Mouse (Mus musculus): ENCODE data around the gene Mprip.
"Not testable (repeated sequence)": the region's sequence is repeated elsewhere in the genome, so short reads cannot be mapped to it uniquely, and the experiment has no call there.

Mprip gene

GRCm38 (mm10) chr11:59707931-59708611 lies 47.0 kb downstream of the Mprip start:
- DNase-seq (ENCODE audit: extremely low spot score, low read depth, low spot score), result no peak

GRCm38 (mm10) chr11:59715424-59715840 lies 54.3 kb downstream of the Mprip start:
- no peak for DNase-seq (ENCODE audit: extremely low spot score, low read depth, low spot score)

DNA sequence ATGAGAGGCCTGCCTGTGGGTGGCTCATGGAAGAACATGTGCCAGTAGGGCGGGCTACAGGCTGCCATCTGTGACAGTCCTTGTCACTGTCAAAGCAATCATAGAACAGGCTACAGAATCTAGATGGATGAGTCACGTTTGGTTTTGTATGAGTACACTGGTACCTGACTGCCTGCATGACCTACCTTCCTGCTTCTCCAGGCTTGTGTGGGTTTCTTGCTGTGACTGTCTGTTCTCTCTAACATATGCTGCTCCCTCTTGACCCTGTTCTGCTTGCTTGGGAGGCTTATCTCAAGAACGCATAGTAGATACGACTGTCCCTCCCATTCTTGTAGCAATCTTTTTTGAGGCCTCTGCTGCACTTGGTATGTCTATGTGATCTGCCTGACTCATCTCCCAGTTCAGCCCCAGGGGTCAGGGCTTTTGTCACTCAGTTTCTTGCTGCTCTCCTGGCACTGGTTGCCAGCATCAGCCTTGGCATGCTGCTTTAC lies 56.7 kb downstream of the Mprip start:
- DNase-seq (ENCODE audit: extremely low spot score, low read depth, low spot score), result no peak

GRCm38 (mm10) chr11:59719185-59719584 lies 58.1 kb downstream of the Mprip start:
- DNase-seq (ENCODE audit: extremely low spot score, low read depth, low spot score), result no peak

DNA sequence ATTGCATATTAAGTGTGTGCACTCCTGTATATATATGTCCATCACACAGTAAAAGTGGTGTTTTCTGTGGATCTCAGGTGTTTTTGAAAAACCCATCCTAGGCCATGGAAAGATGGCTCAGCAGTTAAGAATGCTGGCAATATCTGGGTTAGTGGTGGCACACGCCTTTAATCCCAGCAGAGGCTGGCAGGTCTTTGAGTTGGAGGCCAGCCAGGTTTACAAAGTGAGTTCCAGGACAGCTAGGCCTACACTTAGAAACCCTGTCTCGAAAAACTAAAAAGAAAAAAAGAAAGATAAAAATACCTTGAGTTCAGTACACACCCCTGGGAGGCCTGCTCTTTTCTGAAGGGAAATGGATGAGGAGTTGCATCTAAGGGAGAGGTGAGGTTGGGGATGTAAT lies 60.3 kb downstream of the Mprip start:
- DNase-seq (ENCODE audit: extremely low spot score, low read depth, low spot score), result no peak

- no peak for DNase-seq (ENCODE audit: extremely low spot score, low read depth, low spot score)
These were observed 66.1 kb downstream of the Mprip start for GRCm38 (mm10) chr11:59727204-59727603.

DNA sequence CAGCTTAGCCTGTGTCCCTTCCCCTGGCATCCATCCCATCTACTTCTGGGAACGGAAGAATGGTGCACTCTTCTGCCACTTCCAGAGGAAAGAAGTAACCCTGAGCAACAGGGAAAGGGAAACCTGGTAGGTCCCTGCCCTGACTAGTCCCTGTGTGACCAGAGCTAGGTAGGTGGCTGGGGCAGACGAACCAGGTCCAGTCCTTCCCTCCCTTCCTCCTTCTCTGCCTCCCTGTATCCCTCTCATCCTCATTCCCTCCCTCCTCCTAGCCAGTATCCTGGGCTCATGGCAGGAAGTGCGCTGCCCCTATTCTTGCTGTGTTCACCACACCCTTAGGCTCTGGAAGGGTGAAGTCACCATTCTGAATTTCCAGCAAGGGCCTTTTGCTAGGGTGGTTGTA lies 70.7 kb downstream of the Mprip start:
- DNase-seq (ENCODE audit: extremely low spot score, low read depth, low spot score), result no peak

GRCm38 (mm10) chr11:59732407-59733066 lies 71.4 kb downstream of the Mprip start:
- DNase-seq (ENCODE audit: extremely low spot score, low read depth, low spot score), result no peak

GRCm38 (mm10) chr11:59733600-59733999 lies 72.5 kb downstream of the Mprip start:
- DNase-seq (ENCODE audit: extremely low spot score, low read depth, low spot score), result not testable (repeated sequence)

- no peak for DNase-seq (ENCODE audit: extremely low spot score, low read depth, low spot score)
These were observed 73.2 kb downstream of the Mprip start for GRCm38 (mm10) chr11:59734335-59734734.

GRCm38 (mm10) chr11:59735938-59736337 lies 74.8 kb downstream of the Mprip start:
- DNase-seq (ENCODE audit: extremely low spot score, low read depth, low spot score), result not testable (repeated sequence)

GRCm38 (mm10) chr11:59737250-59737649 lies 76.1 kb downstream of the Mprip start:
- DNase-seq (ENCODE audit: extremely low spot score, low read depth, low spot score), result no peak

GRCm38 (mm10) chr11:59739996-59740395 lies 78.9 kb downstream of the Mprip start:
- DNase-seq (ENCODE audit: extremely low spot score, low read depth, low spot score), result no peak

DNA sequence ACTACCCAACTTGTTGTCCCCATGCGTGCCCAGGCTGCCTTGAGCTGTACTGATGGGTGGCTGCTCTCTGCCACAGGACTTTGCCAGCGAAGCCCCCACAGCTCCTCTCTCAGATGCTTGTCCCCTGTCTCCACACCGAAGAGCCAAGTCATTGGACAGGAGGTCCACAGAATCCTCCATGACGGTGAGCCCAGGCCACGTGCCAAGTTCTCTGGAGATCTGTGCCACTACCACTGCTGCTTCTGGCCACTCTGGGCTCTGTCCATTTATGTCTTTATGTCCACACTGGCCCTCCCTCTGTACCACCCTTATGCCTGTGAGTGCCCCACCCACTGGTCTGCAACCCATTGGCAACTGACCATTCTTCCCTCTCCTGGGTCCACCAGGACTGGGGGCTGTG lies 80.8 kb downstream of the Mprip start:
- no peak for DNase-seq (ENCODE audit: extremely low spot score, low read depth, low spot score)

GRCm38 (mm10) chr11:59743307-59743706 lies 82.2 kb downstream of the Mprip start:
- no peak for DNase-seq (ENCODE audit: extremely low spot score, low read depth, low spot score)

DNA sequence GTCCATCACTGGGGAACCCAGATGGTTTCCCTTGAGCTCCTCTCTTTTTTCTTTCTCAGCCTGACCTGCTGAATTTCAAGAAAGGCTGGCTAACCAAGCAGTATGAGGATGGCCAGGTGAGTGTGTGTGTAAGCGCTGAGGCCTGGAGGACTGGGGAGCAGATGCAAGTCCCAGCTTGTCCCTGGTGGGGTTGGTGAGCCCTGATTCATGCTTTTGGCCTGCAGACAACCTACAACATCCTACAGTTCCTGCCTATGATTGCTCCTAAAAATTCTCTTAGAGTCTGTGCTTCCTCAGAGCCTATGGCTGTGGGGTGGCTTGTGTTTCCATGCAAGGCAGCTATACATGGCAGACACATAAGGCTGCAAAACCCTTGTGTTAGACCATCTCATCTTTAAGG lies 82.6 kb downstream of the Mprip start:
- DNase-seq (ENCODE audit: extremely low spot score, low read depth, low spot score), result no peak

- no peak for DNase-seq (ENCODE audit: extremely low spot score, low read depth, low spot score)
These were observed 83.3 kb downstream of the Mprip start for GRCm38 (mm10) chr11:59744374-59744773.

- no peak for DNase-seq (ENCODE audit: extremely low spot score, low read depth, low spot score)
These were observed 84.7 kb downstream of the Mprip start for GRCm38 (mm10) chr11:59745851-59746250.

GRCm38 (mm10) chr11:59746614-59747013 lies 85.5 kb downstream of the Mprip start:
- peak; percentile 3 for DNase-seq (ENCODE audit: extremely low spot score, low read depth, low spot score)

GRCm38 (mm10) chr11:59749050-59749449 lies 87.9 kb downstream of the Mprip start:
- DNase-seq (ENCODE audit: extremely low spot score, low read depth, low spot score), result no peak

DNA sequence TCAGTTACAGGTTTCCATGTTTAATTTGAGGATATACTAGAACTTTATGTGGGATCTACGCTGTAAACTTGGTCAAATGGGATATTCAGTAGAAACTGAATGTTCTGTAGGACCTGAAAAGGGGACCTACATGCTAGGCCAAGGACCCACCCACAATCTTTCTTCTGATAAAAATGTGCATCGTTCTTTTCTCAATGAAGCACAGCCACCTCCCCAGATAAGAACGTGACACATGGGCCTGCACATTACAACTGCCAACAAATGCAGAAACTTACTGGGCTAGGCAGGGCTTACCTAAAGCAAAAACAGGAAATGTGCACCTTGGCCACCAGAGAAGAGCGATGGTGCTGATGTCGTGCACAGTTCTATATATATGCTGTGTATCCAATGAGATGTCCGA lies 93.4 kb downstream of the Mprip start:
- no peak for DNase-seq (ENCODE audit: extremely low spot score, low read depth, low spot score)

DNA sequence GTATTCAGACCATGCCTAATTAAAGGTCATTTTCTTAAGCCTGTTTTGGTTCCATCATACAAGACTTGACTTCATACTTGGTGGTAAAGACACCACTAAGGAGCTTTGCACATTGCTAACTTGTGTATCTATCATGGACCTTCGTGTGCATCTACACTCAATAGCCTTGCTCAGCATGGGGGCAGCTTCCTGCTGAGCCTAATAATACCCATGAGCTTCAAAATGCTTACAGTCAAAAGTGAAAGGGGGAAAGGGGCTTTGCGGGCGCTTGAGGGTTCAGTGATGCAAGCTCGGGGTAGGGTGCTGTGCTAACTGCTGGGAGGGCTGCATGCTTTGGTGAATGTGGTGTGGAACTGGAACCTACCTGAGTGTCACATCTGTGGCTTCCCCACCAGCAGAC lies 95.2 kb downstream of the Mprip start:
- DNase-seq (ENCODE audit: extremely low spot score, low read depth, low spot score), result no peak
